Mouse (Mus musculus) neutrophil, adult 59 days (primary cell): Measurements from ENCODE around the gene Gm10439. TPM values are rescaled to one million over a fixed set of nuclear protein-coding genes. Genes with fewer than 3 reads are reported as not detected.

ENCODE experiments used
- total RNA-seq, 2 experiments: library from RNA; stranded (reverse); gene quantifications; 1 replicate in 1 of 2; 2 replicates in 1 of 2; pipeline ENCODE4 v1.2.4; 2023

Gm10439 gene
- total RNA-seq: not detected

GRCm38 (mm10) chrX:149594270-149594669 lies at the start of gene Gm10439:
Gene Gm10439, plus strand, starts transcription at chrX:149594570.

Other genes starting within 250 kb of the Gm10439 start
- not detected for gene Gm15085, start 147.0 kb upstream of the Gm10439 start, total RNA-seq
- gene Gm15097, start 189.9 kb downstream of the Gm10439 start, total RNA-seq: not detected